Mouse (Mus musculus): ENCODE data around the gene Snta1. TPM values are rescaled to one million over a fixed set of nuclear protein-coding genes. Genes with fewer than 3 reads are reported as not detected.
A peak's percentile ranks its signal among the peaks of the same experiment; 100 is the strongest.

Snta1 gene
- 10 to 100 TPM; 19.9 to 29.6 TPM for total RNA-seq (2021)
- 53.6 and 57.1 TPM in 2 replicates for polyA plus RNA-seq (2012; rRNA removed)
- long read RNA-seq, transcript Snta1-202 (8 exons, 2,131 nt) = major isoform, 61 of 69 reads
- long read RNA-seq, partial matches to known transcripts = 4 of 69 reads
- long read RNA-seq, other reads (novel, unspliced or antisense) = 4 of 69 reads

DNA sequence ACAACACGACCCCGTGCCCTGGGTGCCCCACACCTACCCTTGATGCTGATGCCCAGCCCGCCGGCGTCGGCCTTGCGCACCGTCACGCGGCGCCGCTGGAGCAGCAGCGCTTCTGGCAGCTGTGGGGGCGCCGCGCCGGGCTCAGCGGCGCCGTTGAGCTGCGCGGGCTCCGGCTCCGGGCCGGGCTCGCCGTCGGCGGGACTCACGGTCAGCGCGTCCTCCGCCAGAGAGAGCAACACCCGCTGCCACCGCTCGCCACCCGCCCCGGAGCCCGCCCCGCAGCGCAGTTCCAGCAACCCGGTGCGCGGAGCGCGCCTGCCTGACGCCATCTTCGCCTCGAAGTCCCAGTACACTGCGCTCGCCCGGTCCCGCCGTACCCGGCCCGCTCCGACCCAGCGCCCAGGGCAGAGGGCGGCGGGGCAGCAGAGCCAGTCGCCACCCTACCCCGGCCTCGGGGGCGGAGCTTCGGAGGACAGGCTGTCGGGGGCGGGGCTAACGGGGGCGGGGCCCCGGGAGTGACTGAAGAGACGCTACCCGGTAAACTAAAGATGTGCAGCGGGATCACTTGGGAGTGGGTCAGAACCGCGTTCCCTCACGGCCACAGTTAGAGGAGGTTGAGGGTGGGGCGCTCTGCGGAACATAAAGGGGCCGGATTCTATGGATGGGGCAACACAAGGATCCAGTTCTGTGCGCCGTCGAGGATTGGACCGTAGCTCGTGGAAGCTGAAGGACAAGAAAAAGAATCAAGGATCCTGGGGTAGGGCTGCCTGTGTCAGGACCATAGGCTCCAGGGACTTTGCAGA, at the start of gene Snta1:
TSS of gene Snta1 (minus strand) at position 457 of the 803 bp plus-strand sequence.
- DNase-seq = peak; percentile 95

- DNase-seq = no peak
Measured at GRCm38 (mm10) chr2:154456621-154457020, 48.7 kb upstream of the Snta1 start.

DNA sequence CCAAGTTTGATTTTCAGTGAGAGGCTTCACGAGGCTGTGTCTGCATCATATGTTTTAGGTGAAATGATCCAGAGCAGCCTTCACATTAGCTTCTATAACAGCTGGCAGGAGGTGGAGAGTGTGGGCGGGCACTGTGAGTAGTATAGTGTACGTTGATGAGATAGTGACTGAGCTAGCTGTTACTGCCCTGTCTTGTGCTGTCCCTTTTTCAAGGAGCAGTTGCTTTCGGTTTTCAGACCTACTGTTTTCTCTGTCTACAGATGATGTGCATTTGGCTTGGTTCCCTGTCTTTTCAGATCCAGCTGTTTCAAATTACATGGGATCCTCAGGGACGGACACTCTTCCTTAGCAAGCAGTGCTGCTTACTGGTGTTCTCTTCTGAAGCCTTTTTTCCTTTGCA, 47.9 kb upstream of the Snta1 start:
- peak; percentile 21 for DNase-seq

GRCm38 (mm10) chr2:154454605-154455004, 46.7 kb upstream of the Snta1 start:
- DNase-seq = no peak

DNA sequence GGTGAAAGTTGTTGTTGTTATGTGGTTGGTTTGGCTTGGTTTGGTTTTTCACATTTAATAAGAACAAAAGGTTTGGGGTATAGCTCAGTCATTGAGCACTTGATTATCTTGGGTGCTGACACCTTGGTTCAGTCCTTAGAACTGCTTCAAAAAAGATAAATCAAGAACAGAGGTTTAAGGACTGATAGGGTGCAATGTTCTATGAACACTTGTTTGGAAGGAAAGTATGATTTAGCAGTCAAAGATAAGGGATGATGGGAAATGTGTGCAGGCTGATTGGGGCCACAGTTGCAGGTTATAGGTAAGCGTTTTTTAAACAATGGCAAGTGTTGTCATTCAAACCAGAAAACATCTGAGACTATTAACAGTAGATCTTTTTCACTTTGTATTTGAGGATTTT, 46.2 kb upstream of the Snta1 start:
- DNase-seq = no peak

- DNase-seq = no peak
Measured at GRCm38 (mm10) chr2:154452951-154453350, 45.1 kb upstream of the Snta1 start.

GRCm38 (mm10) chr2:154448633-154449032, 40.7 kb upstream of the Snta1 start:
- DNase-seq = peak; percentile 34

- DNase-seq = no peak
Measured at GRCm38 (mm10) chr2:154447821-154448220, 39.9 kb upstream of the Snta1 start.

DNA sequence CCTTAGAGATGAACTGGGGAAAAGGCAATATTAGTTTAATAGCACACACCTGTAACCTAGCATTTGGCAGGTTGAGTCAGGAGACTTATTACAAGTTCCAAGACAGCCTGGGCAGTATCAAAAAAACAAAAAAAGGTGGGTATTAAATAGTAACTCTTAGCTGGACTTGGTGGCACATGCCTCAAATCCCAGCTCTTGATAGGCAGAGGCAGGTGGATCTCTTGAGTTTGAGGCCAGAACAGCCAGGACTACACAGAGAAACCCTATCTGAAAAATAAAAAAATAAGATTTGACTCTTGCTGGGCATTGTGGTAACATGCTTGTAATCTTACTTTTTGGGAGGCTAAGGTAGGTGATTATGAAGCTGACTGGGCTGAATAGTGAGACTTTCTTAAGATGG, 32.6 kb upstream of the Snta1 start:
- DNase-seq = no peak

DNA sequence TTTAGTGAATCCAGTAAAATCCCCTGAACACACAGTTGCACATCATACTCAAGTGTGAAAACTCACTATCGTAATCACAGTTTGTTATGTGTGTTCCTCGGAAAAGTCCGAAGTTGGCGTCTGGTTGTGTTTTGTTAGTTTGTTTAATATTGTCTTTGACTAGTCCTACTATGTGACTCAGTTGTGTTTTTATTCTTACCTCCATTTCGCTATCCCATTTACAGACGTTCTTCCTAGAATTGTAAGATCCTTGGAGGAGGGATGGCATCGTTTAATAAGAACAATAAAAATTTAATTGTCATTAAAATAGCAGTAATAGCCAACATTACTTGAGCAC, 29.3 kb upstream of the Snta1 start:
- no peak for DNase-seq

- DNase-seq = peak; percentile 84
Measured at GRCm38 (mm10) chr2:154436458-154437190, 28.7 kb upstream of the Snta1 start, which contains the start of gene Cbfa2t2. TSS of gene Cbfa2t2 (plus strand) at chr2:154436481.

- peak; percentile 99 for DNase-seq
Measured at GRCm38 (mm10) chr2:154436076-154436457, 28.2 kb upstream of the Snta1 start.

GRCm38 (mm10) chr2:154434690-154435089, 26.8 kb upstream of the Snta1 start:
- DNase-seq = no peak

DNA sequence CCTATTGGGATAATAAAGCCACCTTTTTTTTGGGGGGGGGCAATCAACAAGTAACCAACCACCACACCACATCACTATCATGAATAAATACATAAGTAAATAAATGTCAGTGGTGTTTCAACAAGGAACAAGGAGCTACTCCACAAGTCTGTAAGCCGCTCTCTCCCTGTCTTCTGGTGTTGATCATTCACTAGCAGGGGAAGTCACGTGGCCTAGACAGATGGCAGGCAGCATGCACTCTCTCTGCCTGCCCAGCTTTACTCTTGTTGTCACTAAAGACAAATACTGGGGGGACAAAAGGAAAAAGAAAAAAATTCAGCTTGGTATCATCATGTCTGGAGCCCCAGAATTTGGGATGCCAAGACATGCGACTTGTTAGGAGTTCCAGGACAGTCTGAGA, 25.5 kb upstream of the Snta1 start:
- no peak for DNase-seq

DNA sequence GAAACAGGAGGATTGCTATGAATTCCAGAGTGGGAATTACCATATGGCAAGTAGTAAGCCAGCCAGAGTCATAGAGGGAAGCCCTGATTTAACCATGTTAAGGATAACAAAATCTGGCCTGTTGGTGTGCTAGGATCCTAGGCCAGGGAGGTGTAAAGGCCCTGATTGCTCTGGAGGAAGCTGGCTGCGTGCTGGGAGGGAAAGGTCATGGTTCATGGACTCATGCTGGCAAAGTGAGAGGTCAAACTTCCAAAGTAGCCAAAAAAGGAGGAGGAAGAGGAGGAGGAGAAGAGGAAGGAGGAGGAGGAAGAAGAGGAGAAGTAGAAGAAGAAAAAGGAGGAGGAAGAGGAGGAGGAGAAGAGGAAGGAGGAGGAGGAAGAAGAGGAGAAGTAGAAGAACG, 24.8 kb upstream of the Snta1 start:
- no peak for DNase-seq

DNA sequence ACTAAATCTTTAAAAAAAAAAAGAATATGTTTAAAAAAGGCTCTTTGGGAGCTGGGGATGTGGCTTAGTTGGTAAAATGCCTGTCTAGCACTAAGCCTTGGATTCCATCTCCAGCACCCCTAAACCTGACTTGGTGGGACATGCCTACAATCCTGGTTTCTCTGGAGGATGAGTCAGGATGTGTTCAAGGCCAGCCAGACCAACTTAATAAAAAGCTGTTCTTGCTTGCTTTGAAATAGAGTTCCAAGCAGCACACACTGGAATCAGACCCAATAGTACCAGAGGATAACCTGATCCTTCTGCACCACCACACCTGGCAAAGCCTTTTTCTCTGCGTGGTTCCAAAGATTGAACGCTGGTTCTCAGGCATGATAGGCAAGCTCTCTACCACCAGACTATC, 22.7 kb upstream of the Snta1 start:
- peak; percentile 56 for DNase-seq

DNA sequence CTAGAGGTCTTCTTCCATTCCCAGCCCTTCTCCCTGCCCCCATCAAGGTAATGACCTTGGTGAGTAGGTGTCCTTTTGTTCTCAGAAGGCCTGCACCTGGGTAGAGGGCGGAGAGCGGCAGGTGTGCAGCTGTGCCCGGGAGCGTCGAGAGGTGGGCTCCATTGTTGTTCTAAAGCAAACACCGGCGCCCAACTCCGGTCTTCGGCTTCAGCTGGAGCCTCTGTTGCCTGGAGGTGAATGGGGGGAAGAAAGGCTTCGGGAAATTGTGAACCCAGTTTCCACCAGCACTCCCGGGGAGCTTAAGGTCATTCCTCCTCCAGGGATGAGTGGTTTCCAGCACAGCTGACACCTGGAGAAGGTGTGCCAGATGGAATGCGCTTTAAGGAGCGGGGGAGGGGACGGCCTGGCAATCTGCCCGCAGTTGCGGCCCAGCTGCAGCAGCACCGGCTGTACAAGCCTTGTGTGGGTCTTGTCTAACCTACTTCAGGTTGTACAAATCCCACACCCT, 20.0 kb upstream of the Snta1 start:
- DNase-seq = no peak

DNA sequence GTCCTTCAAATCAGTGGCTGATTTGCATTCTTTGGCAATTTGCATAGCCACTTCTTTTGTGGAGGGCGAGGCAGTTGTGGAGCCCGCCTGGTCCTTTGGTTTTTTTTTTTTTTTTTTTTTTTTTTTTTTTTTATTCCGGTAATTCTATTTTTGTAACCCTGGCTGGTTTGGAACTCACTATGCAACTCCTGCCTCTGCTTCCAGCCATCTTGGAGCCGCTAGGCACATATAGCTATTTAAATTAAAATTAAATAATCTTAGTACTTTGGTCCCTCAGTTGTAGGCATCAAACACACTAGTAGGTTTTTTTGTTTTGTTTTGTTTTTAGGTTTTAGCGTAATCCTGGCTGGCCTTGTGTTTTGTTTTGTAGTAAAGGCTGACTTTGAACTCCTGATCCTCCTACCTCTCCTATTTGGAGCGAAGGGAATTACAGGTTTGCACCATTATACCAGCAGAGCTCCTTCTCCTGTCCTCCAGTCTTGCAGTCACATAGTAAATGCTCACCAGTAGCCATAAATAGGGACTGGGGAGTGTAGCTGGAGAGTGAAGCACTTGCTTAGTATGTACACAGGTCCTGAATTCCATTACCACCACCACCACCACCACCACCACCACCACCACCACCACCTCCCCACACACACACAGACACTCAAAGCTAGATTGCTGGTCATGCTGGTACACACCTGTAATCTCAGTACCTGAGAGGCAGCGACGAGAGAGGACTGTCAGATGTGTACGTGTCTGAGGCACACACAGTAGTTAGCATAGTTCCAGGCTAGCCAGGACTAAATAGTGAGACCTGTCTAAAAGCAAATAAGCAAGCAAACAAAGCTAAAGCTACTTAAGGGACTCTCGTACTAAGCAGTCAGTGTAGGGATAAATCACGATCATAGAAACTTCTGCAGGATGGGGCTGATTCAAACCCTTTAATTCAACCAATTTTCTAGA, 19.3 kb upstream of the Snta1 start:
- no peak for DNase-seq

DNA sequence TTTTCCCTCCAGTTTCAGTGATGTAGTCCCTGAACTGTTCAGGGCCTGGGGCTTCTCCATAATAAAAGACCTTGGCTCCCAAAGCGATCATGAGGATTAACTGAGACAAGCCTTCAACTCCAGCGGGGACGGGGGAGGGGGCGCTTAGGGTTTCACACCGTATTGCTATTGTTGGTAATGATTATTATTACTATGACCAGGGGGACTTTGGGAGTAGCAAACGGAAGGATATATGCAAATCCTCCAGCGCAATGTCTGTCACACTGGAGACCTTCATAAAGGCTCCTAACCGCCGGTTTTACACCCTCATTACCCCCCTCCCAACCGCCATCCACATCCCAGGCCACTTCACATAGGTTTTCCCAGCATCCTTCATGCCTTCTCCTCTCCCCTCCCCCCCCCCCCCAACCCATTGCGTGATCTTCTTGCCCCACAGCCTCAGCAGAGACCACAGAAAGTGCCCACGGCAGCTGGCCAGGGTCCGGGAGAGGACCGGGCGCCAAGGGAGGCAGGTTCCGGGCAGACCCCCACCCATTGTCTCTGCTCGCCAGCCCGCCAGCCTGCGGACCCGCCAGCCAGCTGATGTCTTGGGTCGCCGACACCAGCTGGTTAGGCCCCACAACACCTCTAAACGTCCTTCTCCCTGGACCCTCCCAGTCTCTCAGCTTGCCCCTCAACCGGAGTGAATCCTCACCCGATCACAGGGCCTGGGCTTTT, 18.4 kb upstream of the Snta1 start:
- DNase-seq = no peak

DNA sequence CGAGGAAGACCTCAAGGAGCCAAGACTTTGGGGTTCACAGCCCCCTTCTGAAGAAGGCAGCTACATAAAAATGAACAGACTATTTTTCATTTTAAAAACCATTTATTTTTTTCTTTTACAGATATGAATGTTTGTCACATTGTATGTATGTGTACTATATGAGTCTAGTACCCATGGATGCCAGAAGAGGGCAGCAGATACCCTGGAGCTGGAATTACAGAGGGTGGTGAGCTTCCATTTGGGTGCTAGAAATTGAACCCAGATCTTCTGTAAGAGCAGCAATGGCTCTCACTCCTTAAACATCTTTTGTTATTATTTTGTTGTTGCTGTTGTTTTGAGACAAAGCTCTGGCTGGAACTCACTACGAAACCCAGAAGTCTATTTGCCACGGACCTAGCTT, 17.6 kb upstream of the Snta1 start:
- no peak for DNase-seq

GRCm38 (mm10) chr2:154423548-154423947, 15.6 kb upstream of the Snta1 start:
- DNase-seq = no peak
